Mouse (Mus musculus): ENCODE data around the gene Mapk8ip3. TPM values are rescaled to one million over a fixed set of nuclear protein-coding genes. Genes with fewer than 3 reads are reported as not detected.
"Not testable (repeated sequence)": the region's sequence is repeated elsewhere in the genome, so short reads cannot be mapped to it uniquely, and the experiment has no call there.

Mapk8ip3 gene
- total and polyA plus RNA-seq, 2 experiments from 2014 or later = 13.1 to 57.8 TPM

DNA sequence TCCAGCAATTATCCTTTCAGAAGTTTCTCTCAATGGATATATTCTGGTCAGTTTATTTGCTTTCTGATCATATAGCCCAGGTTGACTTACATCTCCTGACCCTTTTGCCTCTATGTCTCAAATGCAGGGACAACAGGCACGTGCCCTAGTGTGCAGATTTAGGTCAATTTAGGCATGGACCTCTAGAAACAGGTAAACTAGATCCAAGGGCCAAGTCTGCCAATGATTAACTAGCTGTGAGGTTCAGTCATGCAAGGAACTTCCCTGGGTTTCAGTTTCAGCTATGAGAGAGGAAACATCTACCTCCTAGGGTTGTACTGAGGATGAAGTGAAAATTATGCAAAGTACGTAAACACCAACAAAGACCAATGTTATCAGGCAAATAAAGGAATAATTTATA, 16.5 kb upstream of the Mapk8ip3 start:
- no peak overlapping the region for H3K9ac ChIP-seq (replicated peaks; ENCODE audit: low read depth, low read length)
- H3K27me3 ChIP-seq (ENCODE audit: control insufficient read depth, insufficient read depth, low read length) = no peaks in the 10 kb centered on the region
- TF ChIP-seq CTCF (IDR thresholded peaks at IDR 0.05; ENCODE audit: low read depth) (no peak), EP300 (IDR thresholded peaks at IDR 0.05; ENCODE audit: low read depth) (no peak)
- DNase-seq (ENCODE audit: low spot score) (no peak), ATAC-seq (ENCODE audit: insufficient read depth, low read depth) (no peak)
- H3K4me1 ChIP-seq (ENCODE audit: control insufficient read depth, insufficient read depth) = no peaks in the 10 kb centered on the region
- no peak overlapping the region for H3K4me2 ChIP-seq (ENCODE audit: low read depth, low read length)
- no peak overlapping the region for H3K4me3 ChIP-seq (ENCODE audit: low read depth, low read length)
- no peak overlapping the region for H3K27ac ChIP-seq (ENCODE audit: low read depth)
- WGBS = 94% methylated on average over 2 of the region's 2 CpGs
- no peaks in the 10 kb centered on the region for H3K9me3 ChIP-seq (replicated peaks; ENCODE audit: control insufficient read depth, low read length)
- peaks cover 31% of the 10 kb centered on the region for H3K36me3 ChIP-seq (replicated peaks; ENCODE audit: control insufficient read depth, insufficient read depth, low read length)

DNA sequence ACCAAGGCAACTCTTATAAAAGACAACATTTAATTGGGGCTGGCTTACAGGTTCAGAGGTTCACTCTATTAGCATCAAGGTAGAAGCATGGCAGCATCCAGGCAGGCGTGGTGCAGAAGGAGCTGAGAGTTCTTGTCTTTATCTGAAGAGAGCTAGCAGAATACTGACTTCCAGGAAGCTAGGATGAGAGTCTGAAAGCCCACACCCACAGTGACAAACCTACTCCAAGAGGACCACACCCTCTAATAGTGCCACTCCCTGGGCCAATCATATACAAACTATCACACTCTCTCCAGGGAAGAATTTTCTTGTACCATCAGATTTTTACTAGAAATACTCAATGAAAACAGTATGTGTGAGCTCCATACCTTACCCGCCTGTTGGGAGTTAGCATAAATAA, 13.9 kb upstream of the Mapk8ip3 start:
- no peak overlapping the region for H3K27ac ChIP-seq (ENCODE audit: low read depth)
- H3K9me3 ChIP-seq (replicated peaks; ENCODE audit: control insufficient read depth, low read length) = no peaks in the 10 kb centered on the region
- H3K4me2 ChIP-seq (ENCODE audit: low read depth, low read length) = no peak overlapping the region
- DNase-seq (ENCODE audit: low spot score) = no peak
- H3K27me3 ChIP-seq (ENCODE audit: control insufficient read depth, insufficient read depth, low read length) = no peaks in the 10 kb centered on the region
- WGBS = 87% methylated on average over 2 of the region's 2 CpGs
- ATAC-seq (ENCODE audit: insufficient read depth, low read depth) = no peak
- no peak overlapping the region for H3K9ac ChIP-seq (replicated peaks; ENCODE audit: low read depth, low read length)
- H3K36me3 ChIP-seq (replicated peaks; ENCODE audit: control insufficient read depth, insufficient read depth, low read length) = peaks cover 48% of the 10 kb centered on the region
- TF ChIP-seq CTCF (IDR thresholded peaks at IDR 0.05; ENCODE audit: low read depth) (no peak), EP300 (IDR thresholded peaks at IDR 0.05; ENCODE audit: low read depth) (no peak)
- H3K4me3 ChIP-seq (ENCODE audit: low read depth, low read length) = no peak overlapping the region
- H3K4me1 ChIP-seq (ENCODE audit: control insufficient read depth, insufficient read depth) = no peaks in the 10 kb centered on the region

DNA sequence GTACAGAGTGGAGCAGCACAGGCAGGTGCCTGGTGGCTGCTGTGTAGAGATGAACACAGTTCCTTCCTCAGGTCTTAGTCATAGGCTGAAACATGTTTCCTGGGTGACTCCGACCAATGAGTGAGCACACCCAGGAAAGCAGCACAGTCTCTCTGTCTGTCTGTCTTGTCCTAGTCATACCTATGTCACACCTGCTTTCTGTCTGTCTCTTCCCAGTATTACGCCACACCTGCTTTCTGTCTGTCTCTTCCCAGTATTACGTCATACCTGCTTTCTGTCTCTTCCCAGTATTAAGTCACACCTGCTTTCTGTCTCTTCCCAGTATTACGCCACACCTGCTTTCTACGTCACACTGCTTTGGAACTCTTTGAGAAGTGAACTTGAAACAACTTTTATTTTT, 11.4 kb upstream of the Mapk8ip3 start:
- TF ChIP-seq EP300 (IDR thresholded peaks at IDR 0.05; ENCODE audit: low read depth) = no peak
- TF ChIP-seq CTCF (IDR thresholded peaks at IDR 0.05; ENCODE audit: low read depth) = no peak
- peaks cover 44% of the 10 kb centered on the region for H3K36me3 ChIP-seq (replicated peaks; ENCODE audit: control insufficient read depth, insufficient read depth, low read length)

DNA sequence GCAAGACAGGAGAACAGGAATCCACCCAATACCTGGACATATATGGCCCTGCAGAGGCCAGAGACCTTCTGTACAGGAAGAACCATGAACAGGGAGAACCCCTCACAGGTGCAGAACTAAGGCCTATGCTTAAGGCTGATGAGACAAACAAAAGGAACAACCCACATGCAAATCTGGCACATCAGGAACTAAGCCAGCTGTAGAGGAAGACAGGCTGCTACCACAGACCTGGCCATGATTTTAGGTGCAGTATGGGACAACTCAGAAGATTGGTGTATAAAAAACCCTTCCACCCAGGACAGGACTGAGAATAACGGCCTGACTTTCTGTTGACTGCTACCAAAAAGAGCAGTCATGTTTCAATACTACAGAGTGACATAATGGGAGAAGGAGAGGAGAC, 6.8 kb upstream of the Mapk8ip3 start:
- not testable (repeated sequence) for H3K4me3 ChIP-seq (ENCODE audit: low read depth, low read length); H3K9me3 ChIP-seq (replicated peaks; ENCODE audit: control insufficient read depth, low read length); H3K9ac ChIP-seq (replicated peaks; ENCODE audit: low read depth, low read length); DNase-seq (ENCODE audit: low spot score); H3K4me2 ChIP-seq (ENCODE audit: low read depth, low read length); ATAC-seq (ENCODE audit: insufficient read depth, low read depth); H3K27me3 ChIP-seq (ENCODE audit: control insufficient read depth, insufficient read depth, low read length); H3K4me1 ChIP-seq (ENCODE audit: control insufficient read depth, insufficient read depth); H3K27ac ChIP-seq (ENCODE audit: low read depth)
- 77% methylated on average over 1 of the region's 1 CpGs for WGBS
- peaks cover 34% of the 10 kb centered on the region for H3K36me3 ChIP-seq (replicated peaks; ENCODE audit: control insufficient read depth, insufficient read depth, low read length)

More for the DNA sequence above, 11.4 kb upstream of the Mapk8ip3 start:
- H3K27me3 ChIP-seq (ENCODE audit: control insufficient read depth, insufficient read depth, low read length) = no peaks in the 10 kb centered on the region
- H3K9ac ChIP-seq (replicated peaks; ENCODE audit: low read depth, low read length) = no peak overlapping the region
- no peaks in the 10 kb centered on the region for H3K4me1 ChIP-seq (ENCODE audit: control insufficient read depth, insufficient read depth)
- H3K9me3 ChIP-seq (replicated peaks; ENCODE audit: control insufficient read depth, low read length) = no peaks in the 10 kb centered on the region
- H3K27ac ChIP-seq (ENCODE audit: low read depth) = no peak overlapping the region
- no peak overlapping the region for H3K4me2 ChIP-seq (ENCODE audit: low read depth, low read length)
- DNase-seq (ENCODE audit: low spot score) (no peak), ATAC-seq (ENCODE audit: insufficient read depth, low read depth) (no peak)
- no peak overlapping the region for H3K4me3 ChIP-seq (ENCODE audit: low read depth, low read length)
- 90% methylated on average over 5 of the region's 5 CpGs for WGBS

DNA sequence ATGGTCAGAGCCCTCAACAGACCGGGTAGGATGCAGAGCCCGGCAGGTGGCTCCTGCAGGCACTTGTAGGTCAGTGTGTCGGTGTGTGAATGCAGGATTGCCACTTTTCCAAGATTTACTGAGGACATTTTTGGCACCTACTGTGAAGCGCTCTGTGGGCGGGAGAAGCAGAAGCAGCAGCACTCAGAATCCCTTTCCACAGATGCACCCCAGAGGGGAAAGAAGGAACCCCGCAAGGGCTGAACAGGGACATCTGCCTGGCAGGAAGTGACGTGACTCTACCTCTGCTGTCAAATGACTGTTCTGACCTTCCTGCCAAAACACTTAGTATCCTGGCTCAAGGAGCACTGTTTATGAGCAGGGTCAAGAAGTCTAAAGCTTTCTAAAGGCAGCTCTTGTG, 6.3 kb upstream of the Mapk8ip3 start:
- Histone ChIP-seq H3K4me2 (ENCODE audit: low read depth, low read length) (no peak overlapping the region), H3K36me3 (replicated peaks; ENCODE audit: control insufficient read depth, insufficient read depth, low read length) (peaks cover 28% of the 10 kb centered on the region), H3K4me3 (ENCODE audit: low read depth, low read length) (no peak overlapping the region), H3K27me3 (ENCODE audit: control insufficient read depth, insufficient read depth, low read length) (no peaks in the 10 kb centered on the region), H3K27ac (ENCODE audit: low read depth) (no peak overlapping the region), H3K9ac (replicated peaks; ENCODE audit: low read depth, low read length) (no peak overlapping the region), H3K9me3 (replicated peaks; ENCODE audit: control insufficient read depth, low read length) (no peaks in the 10 kb centered on the region), H3K4me1 (ENCODE audit: control insufficient read depth, insufficient read depth) (no peaks in the 10 kb centered on the region)
- 87% methylated on average over 7 of the region's 7 CpGs for WGBS
- ATAC-seq (ENCODE audit: insufficient read depth, low read depth) = no peak
- no peak for TF ChIP-seq CTCF (IDR thresholded peaks at IDR 0.05; ENCODE audit: low read depth)
- DNase-seq (ENCODE audit: low spot score) = no peak

DNA sequence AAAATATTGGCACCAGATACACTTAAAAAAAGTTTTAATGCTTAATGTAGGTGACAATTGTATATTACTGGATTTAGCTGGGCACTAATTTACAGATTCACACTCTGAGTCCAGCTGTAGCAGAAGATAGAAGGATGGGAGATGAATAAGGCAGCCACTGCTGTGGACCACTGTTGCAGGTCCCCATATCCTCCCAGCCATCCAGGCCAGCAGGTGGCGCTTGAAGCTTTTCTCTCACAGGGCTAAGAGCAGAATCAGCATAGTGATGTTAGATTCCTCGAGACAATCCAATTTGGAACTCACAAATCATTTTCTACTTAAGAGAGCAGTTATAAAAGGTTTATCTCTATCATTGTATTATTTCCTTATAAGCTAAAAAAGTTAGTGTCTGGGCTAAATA, 5.7 kb upstream of the Mapk8ip3 start:
- not testable (repeated sequence) for H3K4me3 ChIP-seq (ENCODE audit: low read depth, low read length); DNase-seq (ENCODE audit: low spot score); H3K27ac ChIP-seq (ENCODE audit: low read depth)

More for the DNA sequence above, 5.7 kb upstream of the Mapk8ip3 start:
- H3K4me1 ChIP-seq (ENCODE audit: control insufficient read depth, insufficient read depth); H3K9ac ChIP-seq (replicated peaks; ENCODE audit: low read depth, low read length); H3K9me3 ChIP-seq (replicated peaks; ENCODE audit: control insufficient read depth, low read length); ATAC-seq (ENCODE audit: insufficient read depth, low read depth); H3K4me2 ChIP-seq (ENCODE audit: low read depth, low read length); H3K27me3 ChIP-seq (ENCODE audit: control insufficient read depth, insufficient read depth, low read length): not testable (repeated sequence)
- WGBS = 3% methylated on average over 2 of the region's 2 CpGs
- peak; percentile 55 for TF ChIP-seq CTCF (IDR thresholded peaks at IDR 0.05; ENCODE audit: low read depth)
- peaks cover 22% of the 10 kb centered on the region for H3K36me3 ChIP-seq (replicated peaks; ENCODE audit: control insufficient read depth, insufficient read depth, low read length)

All from heart, postnatal 0 days (tissue).